Mouse (Mus musculus): ENCODE measurements around the gene Itga2b. TPM values are rescaled to one million over a fixed set of nuclear protein-coding genes. Genes with fewer than 3 reads are reported as not detected.

The Itga2b gene
- polyA plus RNA-seq, 1 experiment from 2014 or later: 2.9 TPM

- 89% methylated on average over 11 of the region's 11 CpGs for WGBS
- no peak for ATAC-seq
- H3K4me3 ChIP-seq: peak overlapping the region; percentile 77; the same call in 1 of the 2 replicates
- peak overlapping the region; percentile 80 for H3K4me2 ChIP-seq
- H3K4me1 ChIP-seq: peaks cover 33% of the 10 kb centered on the region
- H3K9me3 ChIP-seq (replicated peaks): no peaks in the 10 kb centered on the region
- no peak overlapping the region for H3K27ac ChIP-seq
- peak overlapping the region; percentile 83; the same call in 1 of the 2 replicates for H3K9ac ChIP-seq
- H3K36me3 ChIP-seq (ENCODE audit: poor library complexity, severe bottlenecking): peaks cover 43% of the 10 kb centered on the region
- H3K27me3 ChIP-seq: peaks cover 4% of the 10 kb centered on the region
Measured at GRCm38 (mm10) chr11:102405544-102406285, 64.2 kb downstream of the Itga2b start.

DNA sequence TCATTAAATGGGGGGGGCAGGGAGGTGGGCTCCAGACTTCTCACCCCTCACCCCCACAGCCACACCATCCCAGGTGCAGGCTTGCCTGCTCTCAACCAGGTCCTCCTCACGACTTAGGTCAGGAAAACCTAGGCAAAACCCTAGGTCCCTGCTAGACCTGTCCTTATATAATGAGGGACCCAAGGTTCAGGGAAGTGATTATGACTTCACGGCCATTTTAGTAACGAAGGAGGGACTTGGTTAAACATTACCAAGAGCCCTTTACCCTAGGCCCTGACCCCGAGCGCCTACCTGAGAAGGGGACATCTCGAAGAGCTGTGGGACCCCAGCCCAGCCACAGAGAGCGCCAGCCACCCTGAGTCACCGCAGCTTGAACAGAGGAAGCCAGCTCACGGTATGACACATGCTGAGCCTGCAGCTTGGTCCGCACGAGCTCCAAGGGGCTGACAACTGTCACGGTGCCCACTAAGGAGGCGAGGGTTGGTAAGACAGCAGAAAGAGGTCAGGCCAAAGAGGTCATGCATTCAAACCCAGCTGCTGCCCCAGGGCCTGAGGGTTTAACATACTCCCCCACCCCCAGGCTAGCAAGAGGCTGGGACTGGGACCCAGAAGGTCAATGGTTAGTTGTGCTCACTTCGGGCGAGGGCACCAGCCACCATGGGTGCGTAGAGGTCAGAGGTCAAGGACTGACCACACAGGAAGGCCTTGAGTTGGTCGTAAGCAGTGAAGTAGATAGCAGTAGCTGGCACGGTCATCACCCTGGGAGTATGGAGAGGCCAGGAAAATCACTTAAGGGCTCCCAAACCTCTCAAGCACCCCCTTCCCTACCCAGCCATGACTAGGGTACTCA is 65.5 kb downstream of the Itga2b start:
- Histone ChIP-seq H3K36me3 (ENCODE audit: poor library complexity, severe bottlenecking) (peaks cover 57% of the 10 kb centered on the region), H3K27me3 (peaks cover 17% of the 10 kb centered on the region), H3K9ac (no peak overlapping the region), H3K4me2 (peak overlapping the region; percentile 32), H3K9me3 (replicated peaks) (no peaks in the 10 kb centered on the region), H3K4me1 (peaks cover 40% of the 10 kb centered on the region), H3K27ac (no peak overlapping the region), H3K4me3 (no peak overlapping the region)
- no peak for ATAC-seq
- 82% methylated on average over 18 of the region's 18 CpGs for WGBS

DNA sequence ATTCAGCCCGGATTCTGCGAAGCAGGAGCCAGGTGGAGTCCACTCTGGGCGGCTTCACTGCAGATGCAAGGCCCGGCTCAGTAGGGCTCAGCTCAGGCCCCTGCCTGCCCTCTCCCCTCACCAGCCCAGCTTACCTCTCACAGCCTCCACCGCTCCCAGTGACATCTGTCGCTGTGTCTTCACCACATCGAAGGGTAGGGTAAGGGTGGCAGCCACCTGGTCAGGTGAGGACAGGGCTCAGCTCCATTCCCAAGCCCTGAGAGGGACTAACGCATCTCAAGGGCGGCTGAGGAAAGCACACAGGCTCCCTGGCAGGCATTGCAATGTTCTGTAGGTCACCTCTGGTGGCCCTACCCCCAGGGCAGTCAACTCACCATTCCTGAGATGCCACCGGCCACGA is 66.3 kb downstream of the Itga2b start:
- Histone ChIP-seq H3K27me3 (peaks cover 24% of the 10 kb centered on the region), H3K36me3 (ENCODE audit: poor library complexity, severe bottlenecking) (peaks cover 61% of the 10 kb centered on the region), H3K4me2 (no peak overlapping the region), H3K4me1 (peaks cover 47% of the 10 kb centered on the region), H3K27ac (no peak overlapping the region), H3K9me3 (replicated peaks) (no peaks in the 10 kb centered on the region), H3K9ac (no peak overlapping the region), H3K4me3 (no peak overlapping the region)
- no peak for ATAC-seq
- 94% methylated on average over 11 of the region's 11 CpGs for WGBS

Small RNA genes within 50 kb of the gene (microRNA-seq; reads per million reads assigned to microRNA genes)
- not detected for gene Mir6930

Other genes starting within 250 kb of the Itga2b start
- 88.2 TPM in 2 replicates for gene Hdac5, start 240.0 kb downstream of the Itga2b start, polyA plus RNA-seq (2015; fragmentation: Nextera tagmentation; extraction: Ambion mirVana)
- 11.0 and 13.7 TPM in 2 replicates for gene BC030867, start 221.2 kb downstream of the Itga2b start, polyA plus RNA-seq (2015; fragmentation: Nextera tagmentation; extraction: Ambion mirVana)
- gene Asb16, start 201.4 kb downstream of the Itga2b start, polyA plus RNA-seq (2015; fragmentation: Nextera tagmentation; extraction: Ambion mirVana): not detected in 2 replicates
- 63.2 and 69.6 TPM in 2 replicates for gene Tmub2, start 185.2 kb downstream of the Itga2b start, polyA plus RNA-seq (2015; fragmentation: Nextera tagmentation; extraction: Ambion mirVana)
- gene Atxn7l3, start 173.5 kb downstream of the Itga2b start, polyA plus RNA-seq (2015; fragmentation: Nextera tagmentation; extraction: Ambion mirVana): 21.8 and 22.7 TPM in 2 replicates
- 96.1 and 98.8 TPM in 2 replicates for gene Ubtf, start 150.4 kb downstream of the Itga2b start, polyA plus RNA-seq (2015; fragmentation: Nextera tagmentation; extraction: Ambion mirVana)
- 2.6 and 6.5 TPM in 2 replicates for gene Slc4a1, start 103.9 kb downstream of the Itga2b start, polyA plus RNA-seq (2015; fragmentation: Nextera tagmentation; extraction: Ambion mirVana)
- gene Rundc3a, start 76.7 kb downstream of the Itga2b start, polyA plus RNA-seq (2015; fragmentation: Nextera tagmentation; extraction: Ambion mirVana): 93.9 and 94.8 TPM in 2 replicates
- 157 and 159 TPM in 2 replicates for gene Slc25a39, start 62.2 kb downstream of the Itga2b start, polyA plus RNA-seq (2015; fragmentation: Nextera tagmentation; extraction: Ambion mirVana)
- gene Grn, start 39.8 kb downstream of the Itga2b start, polyA plus RNA-seq (2015; fragmentation: Nextera tagmentation; extraction: Ambion mirVana): 49.5 and 53.9 TPM in 2 replicates
- 8.5 and 9.3 TPM in 2 replicates for gene Fam171a2, start 22.4 kb downstream of the Itga2b start, polyA plus RNA-seq (2015; fragmentation: Nextera tagmentation; extraction: Ambion mirVana)
- gene Gpatch8, start 86.3 kb upstream of the Itga2b start, polyA plus RNA-seq (2015; fragmentation: Nextera tagmentation; extraction: Ambion mirVana): 75.1 and 83.8 TPM in 2 replicates
- 8.8 and 17.2 TPM in 2 replicates for gene Gm11627, start 109.3 kb upstream of the Itga2b start, polyA plus RNA-seq (2015; fragmentation: Nextera tagmentation; extraction: Ambion mirVana)
- 22.0 and 24.4 TPM in 2 replicates for gene Fzd2, start 134.3 kb upstream of the Itga2b start, polyA plus RNA-seq (2015; fragmentation: Nextera tagmentation; extraction: Ambion mirVana)
- gene Meioc, start 193.6 kb upstream of the Itga2b start, polyA plus RNA-seq (2015; fragmentation: Nextera tagmentation; extraction: Ambion mirVana): 0.09 and 0.13 TPM in 2 replicates
- gene Ccdc43, start 227.7 kb upstream of the Itga2b start, polyA plus RNA-seq (2015; fragmentation: Nextera tagmentation; extraction: Ambion mirVana): 45.8 and 46.3 TPM in 2 replicates

Measured in forebrain, embryonic 13.5 days (tissue).